24 mouse cellular contexts compared by ENCODE assay signal in genomic region chr5:134998359-134998758, GRCm38 (mm10). TPM values are rescaled to one million over a fixed set of nuclear protein-coding genes. Genes with fewer than 3 reads are reported as not detected.
DNase-seq lines count a peak whose midpoint lies in the region; ATAC-seq and TF ChIP-seq lines count a peak whose summit lies in the region.
"Had no signal": no experiment of that assay in that cellular context is flagged by ENCODE, and none has a peak within 500 bp of the region (broad histone marks: within the 10 kb centered on the region; RNA-seq: fewer than 3 reads in every experiment).

No protein-coding gene starts in this region.

- H3K27ac ChIP-seq in forebrain, embryonic 10.5 days = 0 out of 2 replicates have a peak overlapping the region, but pooled peaks have one; percentile 42
- no peak overlapping the region for H3K27ac ChIP-seq in forebrain, embryonic 15.5 days (replicated peaks)
- H3K27ac ChIP-seq in lung, postnatal 0 days (ENCODE audit: low read length) = peak overlapping the region; percentile 62
- peak overlapping the region; percentile 24; the same call in 1 of the 2 replicates for H3K27ac ChIP-seq in embryonic facial prominence, embryonic 13.5 days
- no peak overlapping the region for H3K27ac ChIP-seq in hindbrain, embryonic 16.5 days (ENCODE audit: low read depth, low read length)
- H3K27ac ChIP-seq: embryonic facial prominence, embryonic 15.5 days; hindbrain, embryonic 12.5 days; liver, embryonic 12.5 days; neural tube, embryonic 12.5 days had no signal

- H3K27me3 ChIP-seq in forebrain, embryonic 10.5 days (ENCODE audit: poor library complexity, severe bottlenecking) = no peaks in the 10 kb centered on the region
- no peaks in the 10 kb centered on the region for H3K27me3 ChIP-seq in forebrain, embryonic 15.5 days
- H3K27me3 ChIP-seq in lung, postnatal 0 days (replicated peaks; ENCODE audit: insufficient read depth, low read length) = no peaks in the 10 kb centered on the region
- H3K27me3 ChIP-seq in embryonic facial prominence, embryonic 13.5 days = no peaks in the 10 kb centered on the region
- no peaks in the 10 kb centered on the region for H3K27me3 ChIP-seq in hindbrain, embryonic 16.5 days (replicated peaks; ENCODE audit: control insufficient read depth, insufficient read depth, low read length)
- H3K27me3 ChIP-seq: embryonic facial prominence, embryonic 15.5 days; hindbrain, embryonic 12.5 days; neural tube, embryonic 12.5 days; Patski had no signal

- no peaks in the 10 kb centered on the region for H3K9me3 ChIP-seq in forebrain, embryonic 10.5 days
- no peaks in the 10 kb centered on the region for H3K9me3 ChIP-seq in forebrain, embryonic 15.5 days
- no peaks in the 10 kb centered on the region for H3K9me3 ChIP-seq in lung, postnatal 0 days (ENCODE audit: low read length)
- no peaks in the 10 kb centered on the region for H3K9me3 ChIP-seq in embryonic facial prominence, embryonic 13.5 days
- no peaks in the 10 kb centered on the region for H3K9me3 ChIP-seq in hindbrain, embryonic 16.5 days (ENCODE audit: control insufficient read depth, low read length)
- H3K9me3 ChIP-seq: embryonic facial prominence, embryonic 15.5 days; hindbrain, embryonic 12.5 days; liver, embryonic 12.5 days; neural tube, embryonic 12.5 days had no signal

- no peaks in the 10 kb centered on the region for H3K36me3 ChIP-seq in forebrain, embryonic 10.5 days (replicated peaks)
- H3K36me3 ChIP-seq in forebrain, embryonic 15.5 days = no peaks in the 10 kb centered on the region
- H3K36me3 ChIP-seq in lung, postnatal 0 days (ENCODE audit: insufficient read depth, low read length) = no peaks in the 10 kb centered on the region
- no peaks in the 10 kb centered on the region for H3K36me3 ChIP-seq in embryonic facial prominence, embryonic 13.5 days
- no peaks in the 10 kb centered on the region for H3K36me3 ChIP-seq in hindbrain, embryonic 16.5 days (ENCODE audit: control insufficient read depth, insufficient read depth, low read length)
- H3K36me3 ChIP-seq: embryonic facial prominence, embryonic 15.5 days; hindbrain, embryonic 12.5 days; liver, embryonic 12.5 days; neural tube, embryonic 12.5 days had no signal

- H3K4me3 ChIP-seq in forebrain, embryonic 10.5 days = no peak overlapping the region
- H3K4me3 ChIP-seq in forebrain, embryonic 15.5 days = no peak overlapping the region
- H3K4me3 ChIP-seq in lung, postnatal 0 days (ENCODE audit: low read depth, low read length) = no peak overlapping the region
- H3K4me3 ChIP-seq in embryonic facial prominence, embryonic 13.5 days = no peak overlapping the region
- H3K4me3 ChIP-seq in hindbrain, embryonic 16.5 days (ENCODE audit: low read length) = no peak overlapping the region
- H3K4me3 ChIP-seq: embryonic facial prominence, embryonic 15.5 days; hindbrain, embryonic 12.5 days; liver, embryonic 12.5 days; neural tube, embryonic 12.5 days had no signal

- peaks cover 25% of the 10 kb centered on the region for H3K4me1 ChIP-seq in forebrain, embryonic 10.5 days
- peaks cover 17% of the 10 kb centered on the region for H3K4me1 ChIP-seq in forebrain, embryonic 15.5 days
- no peaks in the 10 kb centered on the region; the same call in 1 of the 2 replicates for H3K4me1 ChIP-seq in lung, postnatal 0 days (ENCODE audit: insufficient read depth, low read depth, low read length)
- H3K4me1 ChIP-seq in embryonic facial prominence, embryonic 13.5 days = peaks cover 17% of the 10 kb centered on the region
- peaks cover 11% of the 10 kb centered on the region; the same call in 1 of the 2 replicates for H3K4me1 ChIP-seq in hindbrain, embryonic 16.5 days (ENCODE audit: control insufficient read depth, insufficient read depth, low read depth, low read length)

- TF ChIP-seq CTCF in lung, postnatal 0 days (IDR thresholded peaks at IDR 0.05) = no peak

- 71% methylated on average over 6 of the region's 6 CpGs for WGBS in forebrain, embryonic 10.5 days
- 69% methylated on average over 6 of the region's 6 CpGs for WGBS in forebrain, embryonic 15.5 days
- 37% methylated on average over 6 of the region's 6 CpGs for WGBS in lung, postnatal 0 days
- WGBS in embryonic facial prominence, embryonic 13.5 days = 47% methylated on average over 6 of the region's 6 CpGs
- WGBS in hindbrain, embryonic 16.5 days = 79% methylated on average over 6 of the region's 6 CpGs

- TF ChIP-seq EP300 in lung, postnatal 0 days (IDR thresholded peaks at IDR 0.05) = no peak

- H3K4me2 ChIP-seq in forebrain, embryonic 15.5 days (replicated peaks) = no peak overlapping the region
- no peak overlapping the region for H3K4me2 ChIP-seq in lung, postnatal 0 days (replicated peaks; ENCODE audit: low read depth, low read length)
- no peak overlapping the region for H3K4me2 ChIP-seq in embryonic facial prominence, embryonic 13.5 days
- no peak overlapping the region for H3K4me2 ChIP-seq in hindbrain, embryonic 16.5 days (ENCODE audit: low read length)
- H3K4me2 ChIP-seq: embryonic facial prominence, embryonic 15.5 days; hindbrain, embryonic 12.5 days; liver, embryonic 12.5 days; neural tube, embryonic 12.5 days had no signal

- DNase-seq in forebrain, embryonic 10.5 days (ENCODE audit: extremely low spot score, low spot score) = no peak
- peak; percentile 60 for DNase-seq in lung, postnatal 0 days (ENCODE audit: low spot score)
- DNase-seq in lung, adult 18-20 months = no peak
- no peak for DNase-seq in urinary bladder, postnatal 10 days (ENCODE audit: low spot score)
- DNase-seq: adrenal gland, postnatal 36 days; cerebellum, adult 9-10 months; forebrain, postnatal 0 days; gastrocnemius, postnatal 25 days; heart, adult 18-20 months; kidney, adult 11 months; kidney, postnatal 4 days; midbrain, embryonic 14.5 days; right cerebral cortex, postnatal 14 days; spleen, adult 18-20 months; thymus, postnatal 25 days had no signal

- no peak overlapping the region for H3K9ac ChIP-seq in forebrain, embryonic 15.5 days (replicated peaks)
- H3K9ac ChIP-seq in lung, postnatal 0 days (replicated peaks; ENCODE audit: low read depth) = no peak overlapping the region
- no peak overlapping the region for H3K9ac ChIP-seq in embryonic facial prominence, embryonic 13.5 days
- no peak overlapping the region for H3K9ac ChIP-seq in hindbrain, embryonic 16.5 days (ENCODE audit: low read depth, low read length)
- H3K9ac ChIP-seq: embryonic facial prominence, embryonic 15.5 days; forebrain, postnatal 0 days; hindbrain, embryonic 12.5 days; liver, embryonic 12.5 days; neural tube, embryonic 12.5 days had no signal

- ATAC-seq in forebrain, embryonic 15.5 days (replicated peaks) = no peak
- no peak for ATAC-seq in lung, postnatal 0 days
- ATAC-seq in embryonic facial prominence, embryonic 13.5 days (ENCODE audit: insufficient number of reproducible peaks, insufficient read depth, low FRiP score, low TSS enrichment, low read depth) = no peak
- no peak for ATAC-seq in hindbrain, embryonic 16.5 days
- ATAC-seq: CD4-positive, CD25-positive, alpha-beta regulatory T cell, adult 4 months; forebrain, postnatal 0 days; liver, embryonic 12.5 days; Patski had no signal

RNA-seq across cellular contexts. Expression of gene Abhd11, which starts 10.6 kb away (rescaled TPM):
- polyA plus RNA-seq in forebrain, embryonic 10.5 days (2016; fragmentation: Nextera tagmentation; extraction: Ambion mirVana) = 40.1 and 40.8 TPM in 2 replicates
- polyA plus RNA-seq in forebrain, embryonic 15.5 days (2015; fragmentation: Nextera tagmentation; extraction: Ambion mirVana) = 69.5 and 70.3 TPM in 2 replicates
- 72.9 and 80.9 TPM in 2 replicates for polyA plus RNA-seq in lung, postnatal 0 days (2015; fragmentation: Nextera tagmentation; extraction: Ambion mirVana)
- polyA plus RNA-seq in embryonic facial prominence, embryonic 13.5 days (2015; fragmentation: Nextera tagmentation; extraction: Ambion mirVana) = 57.4 and 59.4 TPM in 2 replicates
- polyA plus RNA-seq in hindbrain, embryonic 16.5 days (2015; fragmentation: Nextera tagmentation; extraction: Ambion mirVana) = 73.3 and 82.1 TPM in 2 replicates

RNA-seq across cellular contexts. Expression of gene Cldn3, which starts 12.3 kb away (rescaled TPM):
- 10.8 and 14.9 TPM in 2 replicates for polyA plus RNA-seq in forebrain, embryonic 10.5 days (2016; fragmentation: Nextera tagmentation; extraction: Ambion mirVana)
- 12.3 and 12.7 TPM in 2 replicates for polyA plus RNA-seq in forebrain, embryonic 15.5 days (2015; fragmentation: Nextera tagmentation; extraction: Ambion mirVana)
- polyA plus RNA-seq in lung, postnatal 0 days (2015; fragmentation: Nextera tagmentation; extraction: Ambion mirVana) = 547 and 583 TPM in 2 replicates
- polyA plus RNA-seq in embryonic facial prominence, embryonic 13.5 days (2015; fragmentation: Nextera tagmentation; extraction: Ambion mirVana) = 14.8 and 26.4 TPM in 2 replicates
- polyA plus RNA-seq in hindbrain, embryonic 16.5 days (2015; fragmentation: Nextera tagmentation; extraction: Ambion mirVana) = 4.2 and 4.6 TPM in 2 replicates
- polyA plus RNA-seq: CD4-positive, CD25-positive, alpha-beta regulatory T cell, adult 4 months; Patski had no signal

RNA-seq across cellular contexts. Expression of gene Stx1a, which starts 24.9 kb away (rescaled TPM):
- polyA plus RNA-seq in forebrain, embryonic 10.5 days (2016; fragmentation: Nextera tagmentation; extraction: Ambion mirVana) = 8.7 and 10.0 TPM in 2 replicates
- 78.6 and 78.9 TPM in 2 replicates for polyA plus RNA-seq in forebrain, embryonic 15.5 days (2015; fragmentation: Nextera tagmentation; extraction: Ambion mirVana)
- 5.5 and 5.8 TPM in 2 replicates for polyA plus RNA-seq in lung, postnatal 0 days (2015; fragmentation: Nextera tagmentation; extraction: Ambion mirVana)
- 12.9 and 21.7 TPM in 2 replicates for polyA plus RNA-seq in embryonic facial prominence, embryonic 13.5 days (2015; fragmentation: Nextera tagmentation; extraction: Ambion mirVana)
- polyA plus RNA-seq in hindbrain, embryonic 16.5 days (2015; fragmentation: Nextera tagmentation; extraction: Ambion mirVana) = 147 and 162 TPM in 2 replicates

RNA-seq across cellular contexts. Expression of gene Cldn4, which starts 51.6 kb away (rescaled TPM):
- 6.2 and 6.3 TPM in 2 replicates for polyA plus RNA-seq in forebrain, embryonic 10.5 days (2016; fragmentation: Nextera tagmentation; extraction: Ambion mirVana)
- not detected in 2 replicates for polyA plus RNA-seq in forebrain, embryonic 15.5 days (2015; fragmentation: Nextera tagmentation; extraction: Ambion mirVana)
- polyA plus RNA-seq in lung, postnatal 0 days (2015; fragmentation: Nextera tagmentation; extraction: Ambion mirVana) = 28.2 and 29.2 TPM in 2 replicates
- 21.0 and 22.9 TPM in 2 replicates for polyA plus RNA-seq in embryonic facial prominence, embryonic 13.5 days (2015; fragmentation: Nextera tagmentation; extraction: Ambion mirVana)
- not detected in 2 replicates for polyA plus RNA-seq in hindbrain, embryonic 16.5 days (2015; fragmentation: Nextera tagmentation; extraction: Ambion mirVana)
- polyA plus RNA-seq: forebrain, postnatal 0 days; midbrain, embryonic 14.5 days had no signal

Comparison
In these comparisons a context has a peak if more than half of its experiments do, and no peak if none do; other contexts are left out.
1. H3K27ac ChIP-seq: peak in forebrain, embryonic 10.5 days (single experiment), lung, postnatal 0 days (single experiment) and embryonic facial prominence, embryonic 13.5 days (single experiment); none in forebrain, embryonic 15.5 days (single experiment) and hindbrain, embryonic 16.5 days (single experiment).
2. RNA of gene Cldn3, which starts 12.3 kb away (polyA plus RNA-seq): 547 to 583 TPM in lung, postnatal 0 days; 10.8 to 14.9 TPM in forebrain, embryonic 10.5 days, 14.8 to 26.4 TPM in embryonic facial prominence, embryonic 13.5 days, 12.3 to 12.7 TPM in forebrain, embryonic 15.5 days and 4.2 to 4.6 TPM in hindbrain, embryonic 16.5 days; every median in the first group is over 10 times any median in the second.